Mouse (Mus musculus): ENCODE data around the gene Hs2st1. TPM values are rescaled to one million over a fixed set of nuclear protein-coding genes. Genes with fewer than 3 reads are reported as not detected.
A peak's percentile ranks its signal among the peaks of the same experiment; 100 is the strongest.

Gene Hs2st1
- polyA plus RNA-seq, 1 experiment from 2014 or later, result 7.2 TPM

GRCm38 (mm10) chr3:144462679-144463078, 107.3 kb downstream of the Hs2st1 start:
- Histone ChIP-seq H3K27me3 (replicated peaks; ENCODE audit: control insufficient read depth, insufficient read depth, low read length) (no peaks in the 10 kb centered on the region), H3K27ac (ENCODE audit: low read depth, low read length) (no peak overlapping the region), H3K4me1 (replicated peaks; ENCODE audit: control insufficient read depth, insufficient read depth, low read length) (peaks cover 3% of the 10 kb centered on the region; the same call in 1 of the 2 replicates), H3K4me2 (no peak overlapping the region), H3K9me3 (ENCODE audit: control insufficient read depth, low read length) (no peaks in the 10 kb centered on the region), H3K4me3 (ENCODE audit: low read depth, low read length) (no peak overlapping the region), H3K9ac (ENCODE audit: low read depth, low read length) (no peak overlapping the region), H3K36me3 (ENCODE audit: control insufficient read depth, insufficient read depth, low read length) (no peaks in the 10 kb centered on the region; the same call in 1 of the 2 replicates)
- no peak for DNase-seq (ENCODE audit: low spot score)
- no peak for ATAC-seq (replicated peaks; ENCODE audit: low FRiP score)
- WGBS, result 88% methylated on average over 10 of the region's 10 CpGs

DNA sequence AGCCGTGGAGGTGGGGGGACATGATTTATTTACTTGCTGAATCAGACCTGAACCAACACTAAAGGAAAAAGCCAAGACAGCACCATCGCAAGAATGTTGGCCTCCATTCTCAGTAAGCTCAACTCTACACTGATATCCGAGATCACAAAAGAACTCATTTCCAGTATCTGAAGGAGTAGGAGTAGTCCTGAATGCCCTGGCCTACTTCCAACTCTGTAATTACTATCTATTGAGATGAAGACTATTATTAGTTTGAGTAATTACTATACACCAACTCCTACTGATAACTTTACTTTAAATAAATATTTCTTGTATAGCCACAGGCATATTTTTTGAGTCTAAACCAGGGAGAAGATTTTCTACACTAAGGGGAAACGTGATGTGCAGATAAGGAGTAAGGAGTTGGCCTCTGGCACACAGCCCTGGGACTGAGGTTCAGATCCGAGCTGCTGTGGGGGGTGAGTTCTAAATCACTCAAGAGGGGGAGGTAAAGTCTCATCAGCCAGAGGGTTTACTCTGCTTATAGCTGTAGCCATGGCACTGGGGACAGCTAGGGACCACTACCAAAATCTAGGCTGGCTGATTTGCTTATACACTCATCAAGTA, 109.7 kb downstream of the Hs2st1 start:
- 67% methylated on average over 5 of the region's 5 CpGs for WGBS
- Histone ChIP-seq H3K36me3 (ENCODE audit: control insufficient read depth, insufficient read depth, low read length) (no peaks in the 10 kb centered on the region; the same call in 1 of the 2 replicates), H3K27me3 (replicated peaks; ENCODE audit: control insufficient read depth, insufficient read depth, low read length) (no peaks in the 10 kb centered on the region), H3K9me3 (ENCODE audit: control insufficient read depth, low read length) (no peaks in the 10 kb centered on the region), H3K4me1 (replicated peaks; ENCODE audit: control insufficient read depth, insufficient read depth, low read length) (0 out of 2 replicates have a peak, but pooled peaks cover 3% of the 10 kb centered on the region), H3K9ac (ENCODE audit: low read depth, low read length) (no peak overlapping the region), H3K4me3 (ENCODE audit: low read depth, low read length) (no peak overlapping the region), H3K4me2 (no peak overlapping the region), H3K27ac (ENCODE audit: low read depth, low read length) (no peak overlapping the region)
- DNase-seq (ENCODE audit: low spot score) (no peak), ATAC-seq (replicated peaks; ENCODE audit: low FRiP score) (no peak)

GRCm38 (mm10) chr3:144459285-144459697, 110.7 kb downstream of the Hs2st1 start:
- Histone ChIP-seq H3K4me3 (ENCODE audit: low read depth, low read length) (no peak overlapping the region), H3K9me3 (ENCODE audit: control insufficient read depth, low read length) (no peaks in the 10 kb centered on the region), H3K4me2 (no peak overlapping the region), H3K27me3 (replicated peaks; ENCODE audit: control insufficient read depth, insufficient read depth, low read length) (no peaks in the 10 kb centered on the region), H3K27ac (ENCODE audit: low read depth, low read length) (no peak overlapping the region), H3K9ac (ENCODE audit: low read depth, low read length) (no peak overlapping the region), H3K36me3 (ENCODE audit: control insufficient read depth, insufficient read depth, low read length) (no peaks in the 10 kb centered on the region; the same call in 1 of the 2 replicates), H3K4me1 (replicated peaks; ENCODE audit: control insufficient read depth, insufficient read depth, low read length) (0 out of 2 replicates have a peak, but pooled peaks cover 3% of the 10 kb centered on the region)
- 76% methylated on average over 8 of the region's 8 CpGs for WGBS
- DNase-seq (ENCODE audit: low spot score) (no peak), ATAC-seq (replicated peaks; ENCODE audit: low FRiP score) (no peak)

DNA sequence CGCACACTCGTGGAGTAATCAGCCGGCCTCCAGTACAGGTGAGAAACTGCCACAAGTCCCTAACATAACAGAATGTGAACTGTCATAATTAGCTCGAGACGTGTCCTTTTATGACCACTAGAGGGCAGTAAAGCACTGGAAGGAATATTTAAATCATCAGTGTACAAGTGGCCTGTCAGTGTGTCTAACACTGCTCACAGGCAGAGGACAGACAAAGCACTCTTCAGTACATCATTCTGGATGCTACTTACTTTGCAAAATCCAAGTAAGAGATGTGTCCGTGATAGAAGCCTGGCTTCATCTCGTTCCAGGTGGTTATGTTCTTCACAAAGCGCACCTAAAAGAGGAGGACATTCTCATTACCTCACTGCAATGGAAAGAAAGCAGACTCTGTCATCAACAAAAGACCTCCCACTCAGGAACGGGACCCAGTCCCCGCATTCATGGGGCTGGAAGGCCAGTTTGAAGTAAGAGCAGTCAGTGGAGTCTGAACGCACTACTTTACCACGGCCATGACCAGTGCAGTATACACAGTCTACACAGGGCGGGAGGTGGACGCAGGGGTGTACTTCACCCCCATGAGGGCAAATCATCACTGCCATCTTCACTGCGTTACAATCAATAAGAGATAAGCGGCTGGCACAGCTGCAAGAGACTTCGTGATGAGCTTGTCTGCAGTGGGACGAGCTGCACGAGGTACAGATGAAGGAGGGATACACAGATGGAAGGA, 116.1 kb downstream of the Hs2st1 start:
- Histone ChIP-seq H3K9ac (ENCODE audit: low read depth, low read length) (no peak overlapping the region), H3K4me1 (replicated peaks; ENCODE audit: control insufficient read depth, insufficient read depth, low read length) (no peaks in the 10 kb centered on the region; the same call in 1 of the 2 replicates), H3K27me3 (replicated peaks; ENCODE audit: control insufficient read depth, insufficient read depth, low read length) (no peaks in the 10 kb centered on the region), H3K4me3 (ENCODE audit: low read depth, low read length) (no peak overlapping the region), H3K4me2 (no peak overlapping the region), H3K36me3 (ENCODE audit: control insufficient read depth, insufficient read depth, low read length) (no peaks in the 10 kb centered on the region), H3K9me3 (ENCODE audit: control insufficient read depth, low read length) (no peaks in the 10 kb centered on the region), H3K27ac (ENCODE audit: low read depth, low read length) (no peak overlapping the region)
- ATAC-seq (replicated peaks; ENCODE audit: low FRiP score), result peak; percentile 74
- no peak for DNase-seq (ENCODE audit: low spot score)
- WGBS, result 63% methylated on average over 19 of the region's 19 CpGs

DNA sequence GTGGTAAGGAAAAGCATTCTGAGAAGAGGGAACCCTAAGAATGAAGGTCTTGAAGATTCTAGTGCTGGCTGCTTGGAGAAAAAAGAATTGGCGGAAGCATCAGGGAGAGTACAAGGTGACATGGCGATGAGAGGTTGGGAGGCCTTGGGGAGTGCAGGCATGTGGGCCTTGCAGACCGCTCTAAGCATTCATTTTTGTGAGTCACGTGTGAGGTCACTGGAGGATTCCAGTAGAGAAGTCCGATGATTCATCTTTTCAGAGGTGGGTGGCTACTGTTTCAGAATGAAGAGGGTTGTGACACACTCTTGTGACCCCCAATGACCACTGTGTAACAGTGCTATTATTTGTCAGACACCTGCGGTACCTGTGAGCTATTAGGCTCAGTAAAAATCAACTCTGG, 121.0 kb downstream of the Hs2st1 start:
- Histone ChIP-seq H3K27ac (ENCODE audit: low read depth, low read length) (no peak overlapping the region), H3K27me3 (replicated peaks; ENCODE audit: control insufficient read depth, insufficient read depth, low read length) (no peaks in the 10 kb centered on the region), H3K4me2 (no peak overlapping the region), H3K36me3 (ENCODE audit: control insufficient read depth, insufficient read depth, low read length) (no peaks in the 10 kb centered on the region; the same call in 1 of the 2 replicates), H3K9me3 (ENCODE audit: control insufficient read depth, low read length) (no peaks in the 10 kb centered on the region), H3K4me1 (replicated peaks; ENCODE audit: control insufficient read depth, insufficient read depth, low read length) (peaks cover 3% of the 10 kb centered on the region), H3K9ac (ENCODE audit: low read depth, low read length) (no peak overlapping the region), H3K4me3 (ENCODE audit: low read depth, low read length) (no peak overlapping the region)
- DNase-seq (ENCODE audit: low spot score), result no peak
- WGBS, result 94% methylated on average over 6 of the region's 6 CpGs
- no peak for ATAC-seq (replicated peaks; ENCODE audit: low FRiP score)

- Histone ChIP-seq H3K9me3 (ENCODE audit: control insufficient read depth, low read length) (no peaks in the 10 kb centered on the region), H3K4me2 (no peak overlapping the region), H3K4me1 (replicated peaks; ENCODE audit: control insufficient read depth, insufficient read depth, low read length) (peaks cover 3% of the 10 kb centered on the region; the same call in 1 of the 2 replicates), H3K36me3 (ENCODE audit: control insufficient read depth, insufficient read depth, low read length) (no peaks in the 10 kb centered on the region; the same call in 1 of the 2 replicates), H3K27ac (ENCODE audit: low read depth, low read length) (no peak overlapping the region), H3K27me3 (replicated peaks; ENCODE audit: control insufficient read depth, insufficient read depth, low read length) (no peaks in the 10 kb centered on the region), H3K9ac (ENCODE audit: low read depth, low read length) (no peak overlapping the region), H3K4me3 (ENCODE audit: low read depth, low read length) (no peak overlapping the region)
- DNase-seq (ENCODE audit: low spot score), result no peak
- WGBS, result 76% methylated on average over 9 of the region's 9 CpGs
- ATAC-seq (replicated peaks; ENCODE audit: low FRiP score), result peak; percentile 80
These were observed 122.1 kb downstream of the Hs2st1 start for GRCm38 (mm10) chr3:144447917-144448316.

DNA sequence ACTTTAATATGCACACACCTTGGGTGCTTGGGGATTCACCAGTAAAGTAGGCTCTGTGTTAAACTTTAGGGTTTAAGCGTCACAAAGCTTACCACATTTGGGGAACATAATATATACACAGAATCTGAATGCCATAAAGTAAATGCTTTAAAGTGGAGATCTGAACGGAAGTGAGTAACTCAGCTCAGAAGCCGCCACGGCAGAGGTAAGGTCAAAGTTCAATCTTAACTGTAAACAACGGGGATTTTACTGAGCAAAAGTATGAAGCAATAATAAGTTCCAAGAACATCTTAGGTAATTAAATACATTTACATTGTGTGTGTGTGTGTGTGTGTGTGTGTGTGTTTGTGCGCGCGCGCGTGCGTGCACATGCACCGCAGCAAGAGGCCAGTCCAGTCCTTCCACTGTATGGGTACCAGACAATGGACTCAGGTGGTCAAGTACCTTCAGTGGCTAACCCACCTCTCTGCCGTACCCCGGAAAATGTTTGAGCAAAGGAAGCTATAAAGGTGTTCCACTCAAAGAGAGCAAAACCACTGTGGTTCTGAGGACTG, 123.8 kb downstream of the Hs2st1 start:
- H3K27me3 ChIP-seq (replicated peaks; ENCODE audit: control insufficient read depth, insufficient read depth, low read length), result no peaks in the 10 kb centered on the region
- ATAC-seq (replicated peaks; ENCODE audit: low FRiP score), result no peak
- H3K9ac ChIP-seq (ENCODE audit: low read depth, low read length), result no peak overlapping the region
- H3K27ac ChIP-seq (ENCODE audit: low read depth, low read length), result no peak overlapping the region
- 89% methylated on average over 14 of the region's 14 CpGs for WGBS
- no peak overlapping the region for H3K4me2 ChIP-seq
- no peak for DNase-seq (ENCODE audit: low spot score)
- H3K4me1 ChIP-seq (replicated peaks; ENCODE audit: control insufficient read depth, insufficient read depth, low read length), result peaks cover 3% of the 10 kb centered on the region; the same call in 1 of the 2 replicates
- no peaks in the 10 kb centered on the region for H3K9me3 ChIP-seq (ENCODE audit: control insufficient read depth, low read length)
- no peak overlapping the region for H3K4me3 ChIP-seq (ENCODE audit: low read depth, low read length)
- no peaks in the 10 kb centered on the region; the same call in 1 of the 2 replicates for H3K36me3 ChIP-seq (ENCODE audit: control insufficient read depth, insufficient read depth, low read length)

- DNase-seq (ENCODE audit: low spot score), result no peak
- no peaks in the 10 kb centered on the region for H3K4me1 ChIP-seq (replicated peaks; ENCODE audit: control insufficient read depth, insufficient read depth, low read length)
- H3K9me3 ChIP-seq (ENCODE audit: control insufficient read depth, low read length), result no peaks in the 10 kb centered on the region
- 89% methylated on average over 14 of the region's 14 CpGs for WGBS
- no peak overlapping the region for H3K27ac ChIP-seq (ENCODE audit: low read depth, low read length)
- no peak overlapping the region for H3K4me3 ChIP-seq (ENCODE audit: low read depth, low read length)
- H3K9ac ChIP-seq (ENCODE audit: low read depth, low read length), result no peak overlapping the region
- no peak for ATAC-seq (replicated peaks; ENCODE audit: low FRiP score)
- no peak overlapping the region for H3K4me2 ChIP-seq
- no peaks in the 10 kb centered on the region for H3K27me3 ChIP-seq (replicated peaks; ENCODE audit: control insufficient read depth, insufficient read depth, low read length)
- no peaks in the 10 kb centered on the region; the same call in 1 of the 2 replicates for H3K36me3 ChIP-seq (ENCODE audit: control insufficient read depth, insufficient read depth, low read length)
These were observed 132.0 kb downstream of the Hs2st1 start for GRCm38 (mm10) chr3:144437871-144438398.
